Mouse (Mus musculus) retina, embryonic 14.5 days (tissue): ENCODE results near the gene Dab1.

Experiments used
- DNase-seq: peaks from one replicate; pipeline ENCODE4 v3.0.0-alpha.2; 2015; ENCODE audit warnings: low spot score

The Dab1 gene

DNA sequence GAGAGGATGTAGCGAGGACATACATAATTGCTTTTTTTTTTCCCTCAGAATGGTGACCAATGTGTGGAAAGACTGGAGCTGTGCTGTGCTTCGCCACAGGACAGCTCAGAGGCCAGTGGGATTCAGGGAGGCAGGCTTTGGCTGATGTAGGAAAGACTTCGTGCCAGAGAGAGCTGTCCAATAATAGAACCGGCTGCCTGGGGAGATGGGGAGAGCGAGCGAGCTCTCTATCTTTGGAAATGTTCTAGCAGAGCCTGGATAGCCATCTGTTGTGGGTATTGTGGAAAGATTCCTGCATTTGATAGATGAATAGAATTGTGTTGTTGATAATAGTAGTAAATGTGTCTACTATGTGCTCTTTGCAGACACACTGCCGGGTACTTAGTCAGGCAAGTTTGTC, 833.4 kb downstream of the Dab1 start:
- no peak for DNase-seq

GRCm38 (mm10) chr4:104455151-104455550, 836.0 kb downstream of the Dab1 start:
- DNase-seq, result no peak

DNA sequence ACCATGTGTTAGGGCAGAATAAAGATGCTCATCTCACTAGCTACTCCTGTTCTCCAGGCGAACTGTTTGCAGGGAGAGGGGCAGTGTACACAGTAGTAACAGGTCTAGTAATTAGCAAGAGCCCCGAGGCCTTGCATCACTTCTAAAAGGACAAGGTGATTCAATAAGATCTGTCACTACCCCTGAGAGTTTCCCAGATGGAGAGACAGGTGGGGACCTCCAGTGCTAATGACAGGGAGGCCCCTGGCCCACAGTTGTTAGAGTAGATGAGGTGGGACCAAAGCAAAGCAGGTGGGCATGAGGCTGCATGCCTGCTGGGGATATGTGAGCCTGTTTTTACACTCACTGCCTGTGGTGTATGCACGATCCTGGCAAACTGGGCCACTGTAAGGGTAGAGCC, 836.6 kb downstream of the Dab1 start:
- no peak for DNase-seq

- DNase-seq, result no peak
Observed at GRCm38 (mm10) chr4:104456173-104456873, 837.2 kb downstream of the Dab1 start.

- DNase-seq, result no peak
Observed at GRCm38 (mm10) chr4:104458726-104459125, 839.6 kb downstream of the Dab1 start.

DNA sequence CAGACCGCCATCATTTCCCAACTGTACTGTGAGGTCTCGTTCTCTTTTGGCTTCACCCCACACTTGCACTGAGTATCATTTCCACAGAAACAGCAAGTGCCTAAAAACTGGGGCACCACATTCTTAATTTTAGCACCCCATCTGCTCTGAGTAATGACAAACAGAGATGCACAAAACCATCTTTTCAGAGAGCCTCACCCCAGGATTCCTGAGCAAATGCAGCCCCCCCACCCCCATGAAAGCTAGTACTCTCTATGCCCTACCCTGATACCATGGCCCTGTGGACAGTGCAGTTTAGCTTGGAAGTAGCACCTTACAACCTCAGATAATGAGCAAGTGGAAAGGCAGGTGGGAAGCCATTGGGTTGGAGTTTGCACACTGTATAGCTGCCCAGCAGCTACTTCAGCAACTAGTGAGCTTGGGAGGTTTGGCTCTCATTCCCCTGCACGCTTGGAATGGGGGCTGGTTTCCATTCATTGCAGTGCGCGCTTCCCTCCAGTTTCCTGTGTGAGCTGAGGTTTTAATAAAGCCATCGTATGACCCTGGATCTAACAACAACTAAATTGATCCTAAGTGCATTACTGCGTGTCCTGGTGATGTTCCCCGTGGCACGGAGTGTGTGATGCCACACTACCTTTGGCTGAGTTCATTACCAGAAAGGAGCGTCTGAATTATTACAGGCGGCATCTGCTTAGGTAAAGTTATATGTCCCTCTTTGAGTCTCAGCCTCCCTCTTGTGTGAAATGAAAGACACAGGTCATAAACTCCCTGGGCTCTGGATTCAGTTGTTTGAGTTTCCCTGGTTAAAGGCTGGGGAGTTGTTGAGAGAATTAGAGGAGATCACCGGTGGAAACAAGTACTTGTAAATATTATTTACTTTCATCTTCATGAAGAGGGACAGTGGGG, 842.2 kb downstream of the Dab1 start:
- no peak for DNase-seq

DNA sequence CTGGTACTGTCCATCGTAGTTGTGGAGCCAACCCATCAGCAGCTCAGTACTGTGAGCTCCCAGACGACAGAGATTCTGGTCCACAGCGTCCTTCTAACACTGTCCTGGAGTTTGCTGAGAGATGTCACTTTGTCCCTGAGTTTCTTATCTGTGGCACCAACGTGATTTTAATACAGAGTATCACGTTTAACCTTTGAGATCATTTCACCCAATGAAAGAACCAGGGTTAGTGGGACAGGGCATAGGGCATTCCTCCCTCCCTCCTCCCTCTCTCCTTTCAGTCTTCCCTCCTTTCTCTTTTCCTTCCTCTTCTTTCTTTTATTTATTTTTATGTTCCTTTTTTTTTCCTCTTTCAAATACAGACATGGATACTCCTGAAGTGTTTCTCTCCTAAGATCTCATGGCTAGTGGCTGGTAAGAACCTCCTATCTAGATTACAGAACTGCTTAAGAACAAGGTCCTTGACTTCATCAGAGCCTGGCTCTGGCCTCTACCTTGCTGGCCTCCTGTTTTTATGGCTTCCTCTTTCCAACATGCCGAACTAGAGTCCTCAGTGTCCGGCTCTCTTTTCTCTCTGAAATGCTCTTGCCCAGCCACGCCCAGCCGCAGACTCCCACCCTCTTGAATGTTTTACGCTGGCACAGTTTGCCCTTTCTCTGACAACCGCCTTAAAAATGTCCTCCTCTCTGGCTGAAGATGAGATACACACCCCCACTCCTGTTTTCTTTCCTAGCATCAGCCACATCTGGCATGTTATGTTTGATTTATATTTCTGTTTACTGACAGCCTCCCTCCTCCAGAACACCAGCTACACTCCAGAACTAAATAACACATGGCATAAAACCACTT, 844.0 kb downstream of the Dab1 start:
- DNase-seq, result no peak

GRCm38 (mm10) chr4:104463781-104464170, 844.6 kb downstream of the Dab1 start:
- no peak for DNase-seq

DNA sequence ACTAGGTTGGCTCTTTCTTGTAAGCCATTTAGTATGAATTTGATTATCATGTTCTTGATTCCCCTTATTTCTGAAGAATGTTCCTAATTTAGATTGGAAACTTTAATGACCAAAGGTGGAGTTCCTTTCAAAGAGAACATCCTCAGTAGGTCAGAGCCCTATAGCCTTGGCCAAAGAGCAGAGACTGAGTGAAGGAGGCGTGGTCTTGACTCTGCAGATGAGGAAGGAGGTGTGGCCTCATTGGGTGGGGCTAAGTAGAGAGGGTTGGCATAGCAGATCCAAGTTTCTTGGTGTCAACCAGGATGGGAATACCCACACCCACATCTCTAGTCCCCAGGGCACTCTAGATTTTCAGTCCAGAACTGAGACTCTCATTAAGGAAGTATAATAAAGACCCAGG, 846.4 kb downstream of the Dab1 start:
- DNase-seq, result no peak

GRCm38 (mm10) chr4:104468666-104469065, 849.5 kb downstream of the Dab1 start:
- no peak for DNase-seq

DNA sequence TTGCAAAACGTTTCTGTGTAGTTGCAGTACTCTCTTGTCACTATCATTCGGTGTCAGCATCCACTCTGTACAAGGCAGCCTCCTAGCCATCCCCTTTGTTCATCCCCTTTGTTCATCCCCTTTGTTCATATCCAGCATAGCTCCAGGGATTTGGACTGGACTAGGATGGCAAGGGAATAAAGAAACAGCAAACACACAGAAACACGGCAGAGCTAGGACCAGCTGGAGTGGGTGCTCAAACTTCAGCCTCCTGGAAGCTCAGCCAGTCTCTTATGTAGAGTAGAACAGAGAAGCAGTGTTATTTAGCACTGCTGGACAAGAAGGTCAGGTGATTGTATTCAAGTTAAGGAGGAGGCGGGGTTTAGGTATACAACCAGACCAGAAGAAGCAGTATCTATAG, 853.8 kb downstream of the Dab1 start:
- no peak for DNase-seq

DNA sequence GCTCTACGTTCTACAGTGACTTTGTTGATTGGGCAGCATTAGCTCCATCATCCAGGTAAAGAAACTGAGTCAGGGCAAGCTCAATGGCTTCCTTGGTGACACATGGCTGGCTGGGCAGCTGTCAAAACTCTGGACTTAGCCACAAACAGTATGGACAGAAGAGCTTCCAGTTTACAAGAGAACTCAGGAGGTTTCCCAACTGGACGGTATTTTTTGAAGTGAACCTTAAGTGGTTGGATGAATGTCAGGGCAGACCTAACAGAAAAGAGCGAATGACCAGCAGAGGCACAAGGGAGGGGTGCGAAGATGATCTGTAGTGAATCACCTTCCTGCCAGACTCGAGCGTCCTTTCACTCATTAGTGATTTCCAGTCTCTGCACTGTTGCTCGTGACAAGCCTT, 857.7 kb downstream of the Dab1 start:
- DNase-seq, result no peak

- no peak for DNase-seq
Observed at GRCm38 (mm10) chr4:104483948-104484347, 864.8 kb downstream of the Dab1 start.

DNA sequence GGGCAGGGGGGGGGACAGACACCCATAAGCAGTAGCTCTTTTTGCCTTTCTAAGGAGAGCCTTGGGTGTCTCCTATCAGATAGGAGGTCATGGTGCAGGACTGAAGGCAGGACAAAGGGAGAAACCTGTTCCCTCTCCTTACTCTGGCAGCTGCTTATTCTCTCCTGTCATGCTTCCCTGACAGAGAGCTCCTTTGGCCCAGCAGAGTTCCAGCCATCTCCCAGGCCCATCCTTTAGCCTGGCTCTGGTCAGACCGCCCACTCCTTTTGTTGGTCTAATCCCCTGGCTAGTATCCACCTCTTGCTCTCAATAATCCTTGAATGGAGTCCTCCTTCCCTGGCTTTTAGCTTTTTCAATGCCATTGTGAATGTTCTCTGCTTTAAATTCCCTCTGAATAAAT, 878.1 kb downstream of the Dab1 start:
- no peak for DNase-seq

DNA sequence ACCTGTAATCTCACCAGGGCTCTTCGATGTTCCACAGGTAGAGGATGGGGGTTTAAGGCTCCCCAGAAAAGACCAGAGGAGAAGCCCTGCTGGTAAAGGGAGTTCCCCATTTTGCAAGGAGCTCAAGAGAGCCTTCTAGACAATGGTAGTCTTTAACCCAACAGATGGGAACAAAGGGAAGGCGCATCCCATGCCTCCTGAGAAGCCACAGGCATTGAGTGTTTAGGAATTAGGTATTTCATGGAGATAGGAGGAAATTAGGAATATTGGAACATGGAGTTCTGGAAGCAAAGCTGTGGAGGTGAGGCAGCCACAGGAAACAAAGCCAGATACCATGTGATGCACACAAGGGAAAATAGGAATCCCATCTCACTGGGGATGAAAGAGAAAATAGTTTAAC, 881.0 kb downstream of the Dab1 start:
- no peak for DNase-seq

DNA sequence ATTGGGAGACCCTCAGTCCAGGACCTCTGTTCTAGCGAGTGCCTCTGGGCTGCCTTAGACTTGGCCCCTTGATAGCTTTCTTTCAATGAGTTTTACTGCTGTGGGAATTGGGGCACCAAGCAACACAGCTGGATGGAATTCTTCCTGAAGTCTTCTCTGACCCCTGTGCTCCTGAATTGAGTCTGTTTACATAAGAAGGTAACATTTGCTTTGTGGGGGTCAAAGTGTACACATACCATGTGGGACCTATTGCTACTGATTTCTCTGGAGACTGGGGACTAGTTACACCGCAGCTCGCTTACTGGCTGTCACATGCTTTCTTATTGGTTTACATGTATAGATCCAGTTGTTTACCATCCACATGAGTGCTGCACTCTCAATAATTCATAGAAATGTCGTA, 881.5 kb downstream of the Dab1 start:
- no peak for DNase-seq

- DNase-seq, result no peak
Observed at GRCm38 (mm10) chr4:104501245-104501644, 882.1 kb downstream of the Dab1 start.

DNA sequence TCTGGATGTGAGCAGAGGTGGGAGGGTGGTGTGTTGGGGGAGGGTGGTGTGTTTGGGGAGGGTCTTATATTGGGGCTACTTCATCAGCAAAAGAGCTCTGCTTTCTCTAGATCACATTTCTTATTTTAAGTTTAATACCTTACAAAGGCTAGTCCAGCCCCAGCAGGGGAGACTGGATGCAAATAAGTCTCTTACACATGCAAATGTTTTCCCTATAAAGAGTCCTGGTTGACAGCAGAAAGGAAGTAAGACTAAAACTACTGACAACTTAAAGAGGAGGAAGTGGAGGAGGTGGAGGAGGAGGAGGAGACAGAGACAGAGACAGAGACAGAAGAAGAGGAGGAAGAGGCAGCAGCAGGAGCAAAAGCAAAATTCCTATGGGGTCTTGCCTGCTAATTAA, 885.8 kb downstream of the Dab1 start:
- no peak for DNase-seq

- no peak for DNase-seq
Observed at GRCm38 (mm10) chr4:104509230-104509985, 890.2 kb downstream of the Dab1 start.

GRCm38 (mm10) chr4:104511855-104512254, 892.7 kb downstream of the Dab1 start:
- DNase-seq, result no peak

- no peak for DNase-seq
Observed at GRCm38 (mm10) chr4:104512513-104512912, 893.4 kb downstream of the Dab1 start.

- DNase-seq, result no peak
Observed at GRCm38 (mm10) chr4:104513622-104514021, 894.5 kb downstream of the Dab1 start.
